19 mouse cellular contexts compared by ENCODE assay signal in the genomic region with DNA sequence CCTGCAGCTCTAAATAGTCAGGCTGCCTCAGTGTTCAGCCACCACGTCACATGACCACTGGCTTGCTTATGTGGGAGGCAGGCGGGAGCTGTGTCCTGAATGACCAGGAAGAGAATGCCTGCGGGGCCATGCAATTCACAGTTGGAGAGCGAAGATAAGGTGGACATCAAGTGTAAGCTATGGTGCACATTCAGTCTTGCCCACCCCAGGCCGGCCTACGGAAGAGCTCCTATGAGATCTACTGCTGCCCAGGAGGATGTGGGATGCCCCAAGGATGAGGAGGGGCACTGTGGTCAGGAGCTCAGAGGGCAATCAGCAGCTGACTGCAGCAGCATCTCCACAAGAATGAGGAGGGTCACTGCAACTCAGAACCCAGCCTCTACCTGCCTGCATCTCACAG. TPM values are rescaled to one million over a fixed set of nuclear protein-coding genes. Genes with fewer than 3 reads are reported as not detected.
DNase-seq lines count a peak whose midpoint lies in the region; ATAC-seq and TF ChIP-seq lines count a peak whose summit lies in the region.
"Had no signal": no experiment of that assay in that cellular context is flagged by ENCODE, and none has a peak within 500 bp of the region (broad histone marks: within the 10 kb centered on the region; RNA-seq: fewer than 3 reads in every experiment).

No protein-coding gene starts in this region.

- H3K27ac ChIP-seq in kidney, adult 2 months (ENCODE audit: insufficient read depth, low read depth, low read length), result no peak overlapping the region
- no peak overlapping the region for H3K27ac ChIP-seq in liver, embryonic 14.5 days
- H3K27ac ChIP-seq: embryonic facial prominence, embryonic 12.5 days; forebrain, embryonic 12.5 days; heart, embryonic 13.5 days; hindbrain, embryonic 13.5 days had no signal

- TF ChIP-seq CTCF in kidney, adult 2 months (conservative IDR thresholded peaks at IDR 0.05; ENCODE audit: insufficient read depth, insufficient read length, low read depth, low read length), result no peak
- TF ChIP-seq CTCF in liver, embryonic 14.5 days (IDR thresholded peaks at IDR 0.05; ENCODE audit: low read depth), result no peak

- peak; percentile 31 for DNase-seq in kidney, adult 2 months
- DNase-seq in kidney, adult 8-10 months, result no peak
- no peak for DNase-seq in liver, embryonic 14.5 days (ENCODE audit: low read depth in 3 of 3, low spot score in 3 of 3)
- DNase-seq in cerebellum, postnatal 10 days, result no peak
- DNase-seq in adrenal gland, postnatal 10 days, result no peak
- DNase-seq: adrenal gland, postnatal 25 days; cerebellum, adult 2 months; cerebellum, postnatal 14 days; forebrain, postnatal 0 days; gastrocnemius, postnatal 14 days; heart, postnatal 36 days had no signal

- H3K4me1 ChIP-seq in kidney, adult 2 months (ENCODE audit: control insufficient read depth, insufficient read depth, low read length), result peaks cover 6% of the 10 kb centered on the region
- no peaks in the 10 kb centered on the region for H3K4me1 ChIP-seq in liver, embryonic 14.5 days (replicated peaks; ENCODE audit: control insufficient read depth in 2 of 2, insufficient read depth in 2 of 2, low read length in 1 of 2)
- H3K4me1 ChIP-seq: embryonic facial prominence, embryonic 12.5 days; forebrain, embryonic 12.5 days; heart, embryonic 13.5 days; hindbrain, embryonic 13.5 days had no signal

- TF ChIP-seq POLR2A in kidney, adult 2 months (IDR thresholded peaks at IDR 0.05; ENCODE audit: low read depth, low read length), result no peak

- 77% methylated on average over 6 of the region's 6 CpGs for WGBS in kidney, adult 2 months
- 34% methylated on average over 6 of the region's 6 CpGs for WGBS in liver, embryonic 14.5 days (ENCODE audit: insufficient replicate concordance)

- H3K27me3 ChIP-seq in kidney, adult 2 months (replicated peaks; ENCODE audit: control insufficient read depth, insufficient read depth, low read length), result no peaks in the 10 kb centered on the region
- H3K27me3 ChIP-seq in liver, embryonic 14.5 days (ENCODE audit: control insufficient read depth, insufficient read depth, low read length), result no peaks in the 10 kb centered on the region
- H3K27me3 ChIP-seq: embryonic facial prominence, embryonic 12.5 days; forebrain, embryonic 12.5 days; heart, embryonic 13.5 days; hindbrain, embryonic 13.5 days; Patski had no signal

- H3K36me3 ChIP-seq in kidney, adult 2 months (ENCODE audit: control insufficient read depth, insufficient read depth, low read length), result no peaks in the 10 kb centered on the region
- no peaks in the 10 kb centered on the region for H3K36me3 ChIP-seq in liver, embryonic 14.5 days (replicated peaks; ENCODE audit: control insufficient read depth, insufficient read depth, low read depth)

- H3K4me3 ChIP-seq in kidney, adult 2 months (ENCODE audit: insufficient read depth, low read depth, low read length), result no peak overlapping the region
- no peak overlapping the region for H3K4me3 ChIP-seq in liver, embryonic 14.5 days (ENCODE audit: insufficient read depth in 1 of 2, low read depth in 2 of 2, low read length in 2 of 2)
- H3K4me3 ChIP-seq: embryonic facial prominence, embryonic 12.5 days; forebrain, embryonic 12.5 days; heart, embryonic 13.5 days; hindbrain, embryonic 13.5 days had no signal

- H3K4me2 ChIP-seq in liver, embryonic 14.5 days (ENCODE audit: low read depth), result no peak overlapping the region
- H3K4me2 ChIP-seq: embryonic facial prominence, embryonic 12.5 days; forebrain, embryonic 12.5 days; heart, embryonic 13.5 days; hindbrain, embryonic 13.5 days had no signal

- no peak overlapping the region for H3K9ac ChIP-seq in liver, embryonic 14.5 days (replicated peaks)
- H3K9ac ChIP-seq: embryonic facial prominence, embryonic 12.5 days; forebrain, embryonic 12.5 days; forebrain, postnatal 0 days; heart, embryonic 13.5 days; hindbrain, embryonic 13.5 days had no signal

- H3K9me3 ChIP-seq in liver, embryonic 14.5 days (ENCODE audit: control insufficient read depth, low read length), result no peaks in the 10 kb centered on the region
- H3K9me3 ChIP-seq: embryonic facial prominence, embryonic 12.5 days; forebrain, embryonic 12.5 days; heart, embryonic 13.5 days; hindbrain, embryonic 13.5 days had no signal

- no peak for TF ChIP-seq EP300 in liver, embryonic 14.5 days (IDR thresholded peaks at IDR 0.05; ENCODE audit: low read depth)

- peak; percentile 23 for ATAC-seq in granulocyte monocyte progenitor cell, adult 5-6 weeks (replicated peaks; ENCODE audit: poor library complexity, severe bottlenecking)
- ATAC-seq in liver, embryonic 14.5 days (ENCODE audit: insufficient read depth), result peak; percentile 21; the same call in 1 of the 2 replicates
- ATAC-seq in megakaryocyte progenitor cell, adult 5-6 weeks (replicated peaks; ENCODE audit: poor library complexity), result peak; percentile 35; the same call in 1 of the 2 replicates
- ATAC-seq: activated CD4-positive, CD25-positive, alpha-beta regulatory T cell, adult 4 months; forebrain, postnatal 0 days; Patski had no signal

RNA-seq across cellular contexts. Expression of a gene that starts 41.0 kb away (rescaled TPM):
- 45.0 and 57.5 TPM in 2 replicates for polyA plus RNA-seq in kidney, adult 2 months (2012; rRNA removed)
- 30.9 and 46.2 TPM in 2 replicates for total RNA-seq in granulocyte monocyte progenitor cell, adult 5-6 weeks (2014; fragmentation: Nextera tagmentation)
- 31.4 and 34.1 TPM in 2 replicates for total RNA-seq in granulocyte monocyte progenitor cell, adult 5-6 weeks (2017)
- polyA plus RNA-seq in liver, embryonic 14.5 days (2012; rRNA removed), result 19.8 and 20.1 TPM in 2 replicates
- 15.8 and 20.5 TPM in 2 replicates for polyA plus RNA-seq in liver, embryonic 14.5 days (2014; fragmentation: Nextera tagmentation; extraction: Ambion mirVana)
- 39.0 and 44.2 TPM in 2 replicates for total RNA-seq in megakaryocyte progenitor cell, adult 5-6 weeks (2015)
- total RNA-seq in megakaryocyte progenitor cell, adult 5-6 weeks (2017), result 30.7 and 33.4 TPM in 2 replicates
- 10 to 100 TPM; 44.3 to 53.2 TPM for total RNA-seq in adrenal gland, postnatal 10 days (2021)
